Mouse (Mus musculus) liver, embryonic 16.5 days (tissue): ENCODE data around the gene Ppp1r14b. TPM values are rescaled to one million over a fixed set of nuclear protein-coding genes. Genes with fewer than 3 reads are reported as not detected.

Experiments
- ATAC-seq: fragments of 200-750 bp; cut with Nextera tagmentation; 2 replicates; pipeline ENCODE4 v1.8.0; 2017; ENCODE audit warnings: low read depth, mild to moderate bottlenecking, moderate number of reproducible peaks, moderate library complexity
- H3K27ac ChIP-seq: fragments of 300-500 bp; sonication (generic); 2 replicates; pipeline ENCODE4 v1.5.1; 2014; ENCODE audit warnings: mild to moderate bottlenecking, low read length
- H3K27me3 ChIP-seq: fragments of 300-500 bp; sonication (generic); 2 replicates; pipeline ENCODE4 v1.6.1; 2014; ENCODE audit warnings: low read depth, low read length, mixed read lengths; ENCODE audit not compliant: control insufficient read depth, insufficient read depth
- H3K36me3 ChIP-seq: fragments of 300-500 bp; sonication (generic); 2 replicates; pipeline ENCODE4 v1.6.1; 2014; ENCODE audit warnings: mild to moderate bottlenecking; ENCODE audit not compliant: control insufficient read depth, insufficient read depth
- H3K4me1 ChIP-seq: fragments of 300-500 bp; sonication (generic); 2 replicates; pipeline ENCODE4 v1.6.1; 2014; ENCODE audit warnings: low read depth, low read length, mixed read lengths; ENCODE audit not compliant: control insufficient read depth
- H3K4me2 ChIP-seq: fragments of 300-500 bp; sonication (generic); 2 replicates; pipeline ENCODE4 v1.6.1; 2014; ENCODE audit warnings: low read depth, low read length, mixed read lengths
- H3K4me3 ChIP-seq: fragments of 300-500 bp; sonication (generic); 2 replicates; pipeline ENCODE4 v1.5.1; 2014; ENCODE audit warnings: low read depth, mild to moderate bottlenecking, low read length
- H3K9ac ChIP-seq: fragments of 300-500 bp; sonication (generic); 2 replicates; pipeline ENCODE4 v1.6.1; 2014; ENCODE audit warnings: low read depth, low read length
- H3K9me3 ChIP-seq: fragments of 300-500 bp; sonication (generic); replicated peaks from 2 replicates; pipeline ENCODE4 v1.6.1; 2016; ENCODE audit warnings: low read length; ENCODE audit not compliant: control insufficient read depth
- WGBS: fragments of 180-500 bp; shearing (Covaris S2); extraction: QIAGEN DNeasy Blood & Tissue Kit; methylation state at CpG from one replicate; pipeline ENCODE4 v1.1.7; 2014; ENCODE audit not compliant: insufficient replicate concordance; 5-methylcytosine and 5-hydroxymethylcytosine counted together
- polyA plus RNA-seq: library from polyadenylated mRNA; unstranded; fragments of >200 nt; fragmentation: Nextera tagmentation; extraction: Ambion mirVana; gene quantifications from 2 replicates; pipeline ENCODE4 v1.2.1, GENCODE M21; 2015

Ppp1r14b gene
- polyA plus RNA-seq = 15.9 and 17.4 TPM in 2 replicates

DNA sequence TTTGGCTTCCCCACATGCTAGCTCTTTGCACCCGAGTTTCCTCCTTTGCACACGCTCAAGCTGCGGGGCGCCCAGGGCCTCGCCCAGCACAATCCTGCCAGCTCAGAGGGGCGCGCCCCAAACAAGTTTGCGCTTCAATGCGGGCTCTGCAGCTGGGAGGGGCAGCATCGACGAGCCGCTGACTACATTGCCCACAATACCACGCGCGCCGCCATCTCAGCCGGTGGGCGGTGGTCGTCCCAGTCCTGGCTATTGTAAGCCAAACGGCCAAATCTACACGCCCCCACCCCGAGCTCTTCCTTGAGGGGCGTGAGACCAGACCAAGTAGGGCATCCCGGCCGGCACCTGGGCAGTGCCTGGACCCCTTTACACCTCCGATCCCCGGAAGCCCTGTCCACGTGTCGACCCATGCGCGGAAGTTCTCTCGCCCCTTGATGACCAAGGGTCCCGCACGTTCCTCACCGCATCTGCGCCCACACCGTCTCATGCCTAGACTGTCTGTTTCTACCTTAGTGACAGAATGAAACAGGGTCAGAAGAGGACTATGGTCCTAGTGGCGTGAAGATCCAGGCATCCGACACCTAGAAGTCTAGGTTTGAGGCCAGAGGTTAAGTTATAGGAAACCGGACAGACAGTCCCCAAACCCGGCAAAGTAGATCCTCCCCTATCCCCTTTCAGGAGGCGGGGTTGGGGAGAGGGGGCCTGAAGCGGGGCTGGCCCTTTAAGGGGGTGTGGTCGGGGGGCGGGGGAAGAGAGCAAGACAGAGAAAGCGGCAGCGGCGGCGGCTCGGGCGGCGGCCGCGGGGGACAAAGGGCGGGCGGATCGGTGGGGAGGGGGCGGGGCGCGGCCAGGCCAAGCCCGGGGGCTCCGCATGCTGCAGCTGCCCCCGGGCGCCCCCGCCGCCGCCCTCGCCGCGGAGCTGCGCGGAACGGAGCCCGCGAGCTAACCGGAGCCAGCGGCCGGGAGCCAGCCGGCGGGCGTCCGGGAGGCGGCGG, at the start of gene Ppp1r14b:
Gene Ppp1r14b, plus strand, starts transcription at position 758 of the 995 bp plus-strand sequence.
- Histone ChIP-seq H3K27ac (peak within 1 kb of the TSS; percentile 85), H3K9ac (peak within 1 kb of the TSS; percentile 56), H3K4me1 (peaks cover 64% of the 10 kb centered on the region), H3K4me3 (peak within 1 kb of the TSS; percentile 77), H3K27me3 (no peaks in the 10 kb centered on the region), H3K36me3 (peaks cover 4% of the 10 kb centered on the region), H3K9me3 (no peaks in the 10 kb centered on the region), H3K4me2 (peak within 1 kb of the TSS; percentile 99)
- peak; percentile 63 for ATAC-seq
- WGBS = under 1% methylated on average over 75 of the region's 84 CpGs

DNA sequence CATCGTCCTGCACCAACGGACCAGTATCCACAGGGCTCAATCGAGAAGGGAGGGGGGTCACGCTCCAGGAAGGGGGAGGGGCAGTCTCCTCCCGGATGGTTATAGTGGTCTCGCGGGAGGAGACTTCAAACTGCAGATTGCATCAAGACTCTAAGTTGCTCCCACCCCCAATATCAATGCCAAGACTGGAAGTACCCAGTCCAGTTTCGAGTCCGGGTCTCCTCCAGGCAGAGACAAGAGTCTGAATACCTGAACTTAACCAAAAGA, 49.5 kb upstream of the Ppp1r14b start, which contains the start of gene Catsperz:
Gene Catsperz, minus strand, starts transcription at position 74 of the 267 bp plus-strand sequence.
- H3K9ac ChIP-seq = no peak within 1 kb of the TSS
- peak within 1 kb of the TSS; percentile 33 for H3K4me3 ChIP-seq
- 5% methylated on average over 9 of the region's 9 CpGs for WGBS
- H3K9me3 ChIP-seq = no peaks in the 10 kb centered on the region
- no peak within 1 kb of the TSS for H3K27ac ChIP-seq
- H3K4me1 ChIP-seq = peaks cover 34% of the 10 kb centered on the region
- no peaks in the 10 kb centered on the region for H3K36me3 ChIP-seq
- ATAC-seq = no peak
- peaks cover 66% of the 10 kb centered on the region for H3K27me3 ChIP-seq
- H3K4me2 ChIP-seq = peak within 1 kb of the TSS; percentile 42

DNA sequence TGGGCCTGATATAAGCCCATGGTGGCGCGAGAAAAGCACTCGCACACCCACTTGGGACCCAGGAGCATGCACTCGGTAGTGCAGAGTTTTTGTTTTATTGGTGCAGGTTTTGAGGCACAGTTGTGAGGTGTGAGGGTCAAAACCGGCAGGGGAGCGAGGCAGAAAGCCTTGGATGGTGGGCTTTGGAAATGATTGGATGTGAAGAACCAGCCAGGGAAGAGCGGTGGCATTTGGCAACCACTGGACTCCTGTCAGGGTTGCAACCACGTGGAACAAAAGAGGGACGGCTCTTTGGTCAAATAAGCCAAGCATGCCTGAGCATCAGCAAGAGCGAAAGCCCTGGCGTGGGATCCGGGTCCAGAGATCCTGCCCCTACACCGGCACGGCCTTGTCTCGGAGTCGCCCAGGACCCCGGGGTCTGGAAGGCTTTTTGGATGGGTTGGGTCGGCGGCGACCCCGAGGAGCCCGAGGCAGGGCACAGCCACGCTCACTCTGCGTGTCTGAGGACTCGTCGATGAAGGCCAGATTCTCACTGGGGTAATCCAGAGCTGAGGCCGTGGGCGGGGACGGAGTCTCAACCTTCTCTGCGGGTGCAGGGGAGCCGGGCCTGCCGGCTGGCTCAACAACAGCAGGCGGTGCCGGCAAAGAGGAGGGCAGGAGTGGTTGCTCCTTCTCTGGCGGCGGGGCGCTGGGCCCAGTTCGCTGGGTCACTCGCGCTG, 49.0 kb upstream of the Ppp1r14b start:
- no peaks in the 10 kb centered on the region for H3K36me3 ChIP-seq
- H3K9ac ChIP-seq = no peak overlapping the region
- no peaks in the 10 kb centered on the region for H3K9me3 ChIP-seq
- 15% methylated on average over 40 of the region's 40 CpGs for WGBS
- H3K27ac ChIP-seq = no peak overlapping the region
- peaks cover 69% of the 10 kb centered on the region for H3K27me3 ChIP-seq
- H3K4me1 ChIP-seq = peaks cover 29% of the 10 kb centered on the region
- ATAC-seq = no peak
- no peak overlapping the region for H3K4me2 ChIP-seq
- no peak overlapping the region for H3K4me3 ChIP-seq

DNA sequence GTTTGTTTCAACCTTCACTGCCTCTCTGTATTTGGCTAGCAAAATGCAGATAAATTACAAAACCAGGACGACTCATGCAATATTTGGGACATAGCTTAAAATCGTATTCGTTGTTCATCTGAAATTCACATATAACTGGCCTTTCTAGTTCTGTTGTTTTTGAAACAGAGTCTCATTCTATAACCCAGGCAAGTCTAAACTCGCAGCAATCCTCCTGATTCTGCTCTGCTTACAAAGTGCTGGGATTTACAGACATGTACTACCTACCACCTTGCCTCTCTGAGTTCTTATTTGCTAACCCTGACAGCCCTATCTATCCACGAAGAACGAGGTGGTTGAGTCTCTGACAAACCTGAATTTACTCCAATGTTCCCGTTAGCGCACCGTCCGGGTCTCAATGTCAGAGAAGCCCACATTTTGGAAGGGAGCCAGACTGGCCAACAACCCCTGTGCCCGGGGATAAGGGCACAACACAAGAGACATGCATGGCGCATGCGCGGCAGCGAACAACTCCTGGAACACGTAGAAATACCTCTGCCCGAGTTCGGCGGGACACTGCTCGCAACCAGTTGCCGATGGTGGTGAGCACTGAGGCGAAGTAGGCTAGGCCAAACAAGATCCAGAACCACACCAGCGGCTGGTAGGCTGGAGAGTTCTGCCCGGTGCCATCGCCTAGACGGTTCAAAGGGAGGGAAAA, 48.1 kb upstream of the Ppp1r14b start:
- Histone ChIP-seq H3K27me3 (peaks cover 79% of the 10 kb centered on the region), H3K27ac (no peak overlapping the region), H3K4me1 (peaks cover 26% of the 10 kb centered on the region), H3K9ac (no peak overlapping the region), H3K4me2 (0 out of 2 replicates have a peak overlapping the region, but pooled peaks have one; percentile 2), H3K36me3 (no peaks in the 10 kb centered on the region), H3K9me3 (no peaks in the 10 kb centered on the region), H3K4me3 (no peak overlapping the region)
- no peak for ATAC-seq
- WGBS = 15% methylated on average over 26 of the region's 26 CpGs

DNA sequence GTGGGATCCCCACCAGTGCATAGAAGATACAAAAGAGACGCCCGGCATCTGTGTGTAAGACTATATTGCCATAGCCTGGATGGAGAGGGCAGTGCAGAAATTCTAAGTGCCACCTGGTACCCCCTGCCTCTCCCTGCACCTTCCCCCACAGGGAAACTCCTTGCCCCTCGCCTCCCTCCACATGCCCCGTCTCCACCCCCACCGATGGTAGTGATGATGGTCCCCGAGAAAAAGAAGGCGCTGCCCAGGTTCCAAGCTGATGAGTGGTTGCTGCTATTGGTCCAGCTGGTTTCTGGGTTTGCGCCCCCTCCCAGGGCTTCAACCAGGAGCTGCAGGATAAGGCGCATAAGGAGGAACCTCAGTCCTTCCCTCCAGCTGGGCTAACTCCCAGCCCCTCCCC, 46.7 kb upstream of the Ppp1r14b start:
- Histone ChIP-seq H3K27me3 (peaks cover 89% of the 10 kb centered on the region), H3K9me3 (no peaks in the 10 kb centered on the region), H3K4me1 (peaks cover 14% of the 10 kb centered on the region), H3K9ac (no peak overlapping the region), H3K36me3 (no peaks in the 10 kb centered on the region), H3K4me2 (no peak overlapping the region), H3K27ac (no peak overlapping the region), H3K4me3 (no peak overlapping the region)
- no peak for ATAC-seq
- 15% methylated on average over 9 of the region's 9 CpGs for WGBS

DNA sequence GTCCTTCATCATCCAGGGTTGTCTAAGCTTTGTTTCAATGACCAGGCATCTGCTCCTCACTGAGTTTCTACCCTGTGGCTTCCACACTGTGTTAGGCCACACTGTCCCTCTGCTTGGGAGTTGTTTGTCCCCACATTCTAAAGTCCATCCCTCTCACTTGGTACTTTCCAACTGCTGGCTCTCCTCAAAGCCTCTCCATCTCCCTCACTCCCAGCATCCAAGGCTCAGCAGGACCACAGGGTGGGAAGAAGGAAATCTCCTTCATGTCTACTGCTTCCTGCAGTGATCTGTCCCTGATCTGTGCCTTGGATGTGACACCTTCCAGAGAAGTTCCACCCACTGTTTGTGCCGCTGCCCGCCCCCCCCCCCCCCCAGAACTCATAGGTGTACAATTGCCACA, 43.8 kb upstream of the Ppp1r14b start:
- Histone ChIP-seq H3K27me3 (peaks cover 91% of the 10 kb centered on the region), H3K4me2 (no peak overlapping the region), H3K9ac (no peak overlapping the region), H3K4me3 (no peak overlapping the region), H3K27ac (no peak overlapping the region), H3K36me3 (no peaks in the 10 kb centered on the region), H3K9me3 (no peaks in the 10 kb centered on the region), H3K4me1 (peaks cover 7% of the 10 kb centered on the region)
- no peak for ATAC-seq
- 0% methylated on average over 2 of the region's 2 CpGs for WGBS

DNA sequence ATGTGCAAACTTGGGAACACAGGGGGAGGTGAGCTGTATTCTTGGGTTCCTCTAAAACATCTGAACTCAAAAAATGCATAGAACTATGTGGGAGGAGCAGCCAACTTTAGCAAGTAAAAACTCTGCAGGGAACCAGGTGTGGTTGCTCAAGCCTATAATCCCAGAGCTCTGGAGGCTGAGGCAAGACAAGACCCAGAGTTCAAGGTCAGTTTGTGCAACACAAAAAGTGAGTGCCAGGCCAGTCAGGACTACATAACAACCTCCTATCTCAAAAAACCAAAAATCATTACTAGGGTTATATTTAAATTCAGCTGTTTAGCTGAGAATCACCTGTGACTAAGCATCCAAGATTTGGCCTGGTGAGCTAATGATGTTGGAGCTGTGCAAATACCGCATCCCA, 42.8 kb upstream of the Ppp1r14b start:
- Histone ChIP-seq H3K9me3 (no peaks in the 10 kb centered on the region), H3K4me3 (no peak overlapping the region), H3K27ac (no peak overlapping the region), H3K27me3 (peaks cover 83% of the 10 kb centered on the region), H3K9ac (no peak overlapping the region), H3K4me2 (no peak overlapping the region), H3K4me1 (peaks cover 4% of the 10 kb centered on the region), H3K36me3 (no peaks in the 10 kb centered on the region)
- WGBS = 46% methylated on average over 1 of the region's 1 CpGs
- no peak for ATAC-seq

DNA sequence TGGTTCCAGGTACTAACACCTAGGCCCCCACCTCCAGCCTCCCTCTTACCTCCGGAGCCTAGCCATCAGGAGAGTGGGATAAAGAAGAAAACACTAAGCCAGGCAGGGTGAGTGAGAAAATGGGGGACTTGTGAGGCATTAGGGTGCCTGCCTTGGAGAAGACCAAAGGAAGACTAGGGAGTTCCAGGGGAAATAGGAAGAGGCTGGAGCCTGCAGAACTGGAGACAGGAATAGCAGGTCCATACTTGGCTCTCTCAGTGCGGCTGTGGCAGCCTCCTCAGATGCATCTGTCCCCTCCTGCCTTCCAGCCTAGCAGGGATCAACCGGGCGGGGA, 41.7 kb upstream of the Ppp1r14b start:
- Histone ChIP-seq H3K27ac (no peak overlapping the region), H3K4me3 (no peak overlapping the region), H3K9me3 (no peaks in the 10 kb centered on the region), H3K27me3 (peaks cover 72% of the 10 kb centered on the region), H3K4me2 (no peak overlapping the region), H3K4me1 (peaks cover 4% of the 10 kb centered on the region), H3K36me3 (no peaks in the 10 kb centered on the region), H3K9ac (no peak overlapping the region)
- no peak for ATAC-seq
- WGBS = 37% methylated on average over 4 of the region's 4 CpGs
